Mouse (Mus musculus) lung, postnatal 14 days (tissue): ENCODE measurements around the gene Mlh3.

Experiments used
- DNase-seq: peaks from one replicate; pipeline ENCODE4 v3.0.0; 2021

Gene Mlh3

DNA sequence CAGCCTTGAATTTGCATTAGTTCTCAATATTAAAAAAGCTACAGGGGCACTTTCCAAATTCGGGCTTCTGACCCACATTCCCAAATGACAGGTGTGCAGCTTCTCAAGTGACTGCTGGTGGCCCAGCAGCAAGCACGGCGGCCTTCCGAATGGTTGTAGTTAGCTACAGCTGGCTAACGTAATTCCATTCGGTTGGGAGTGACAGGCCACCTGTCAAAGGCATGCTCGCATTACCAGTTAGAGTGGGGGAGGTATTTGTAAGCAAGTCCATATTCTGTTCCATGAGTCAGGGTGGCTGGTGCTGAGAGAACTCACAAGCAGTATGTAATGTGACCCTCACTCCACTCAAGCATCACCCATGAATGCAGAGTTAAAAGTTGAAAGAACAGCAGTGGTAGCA, 43.2 kb downstream of the Mlh3 start:
- DNase-seq: no peak

DNA sequence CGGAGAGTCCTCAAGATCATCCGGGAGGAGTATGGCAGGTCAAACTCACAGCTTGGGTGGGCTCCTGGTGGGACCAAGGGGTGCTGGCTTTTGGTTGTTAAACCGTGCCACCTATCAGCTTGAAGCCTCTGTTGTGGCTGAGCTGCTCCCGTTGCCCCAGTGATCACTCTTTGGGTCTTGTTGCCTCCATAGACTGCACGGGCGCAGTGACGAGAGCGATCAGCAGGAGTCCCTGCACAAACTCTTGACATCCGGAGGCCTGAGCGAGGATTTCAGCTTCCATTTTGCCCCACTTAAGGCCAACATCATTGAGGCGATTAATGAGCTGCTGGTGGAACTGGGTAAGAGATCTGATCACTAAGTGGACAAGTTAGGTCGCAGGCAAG, 50.5 kb downstream of the Mlh3 start:
- DNase-seq: no peak

DNA sequence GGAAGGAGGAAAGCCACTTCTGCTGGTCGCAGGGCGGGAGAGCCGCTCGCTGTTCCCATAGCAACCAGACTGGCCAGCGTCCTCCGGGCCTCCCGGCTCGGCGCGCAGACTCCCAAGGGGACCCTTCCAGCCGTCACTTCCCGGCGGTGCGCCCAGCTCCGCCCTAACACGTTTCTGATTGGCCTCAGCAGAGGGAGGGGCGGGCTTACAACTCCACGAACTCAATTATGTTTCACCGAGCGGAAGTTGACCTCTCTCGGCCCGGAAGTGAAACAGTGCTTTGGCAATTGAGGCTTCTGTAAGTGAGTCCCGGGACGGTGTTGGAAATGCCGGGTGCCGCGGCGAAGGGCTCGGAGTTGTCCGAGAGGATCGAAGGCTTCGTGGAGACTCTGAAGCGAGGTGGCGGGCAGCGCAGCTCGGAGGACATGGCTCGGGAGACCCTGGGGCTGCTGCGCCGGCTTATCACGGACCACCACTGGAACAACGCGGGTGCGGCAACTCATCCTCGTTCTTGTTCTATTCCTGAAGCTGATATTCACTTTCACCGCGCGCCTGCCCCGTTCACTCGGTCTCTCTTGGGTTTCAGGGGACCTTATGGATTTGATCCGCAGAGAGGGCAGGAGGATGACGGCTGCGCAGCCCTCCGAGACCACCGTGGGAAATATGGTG, 51.0 kb downstream of the Mlh3 start, which contains the start of gene Eif2b2:
Gene Eif2b2 (plus strand): TSS at position 246 of the 669 bp plus-strand sequence.
- DNase-seq: peak; percentile 99

DNA sequence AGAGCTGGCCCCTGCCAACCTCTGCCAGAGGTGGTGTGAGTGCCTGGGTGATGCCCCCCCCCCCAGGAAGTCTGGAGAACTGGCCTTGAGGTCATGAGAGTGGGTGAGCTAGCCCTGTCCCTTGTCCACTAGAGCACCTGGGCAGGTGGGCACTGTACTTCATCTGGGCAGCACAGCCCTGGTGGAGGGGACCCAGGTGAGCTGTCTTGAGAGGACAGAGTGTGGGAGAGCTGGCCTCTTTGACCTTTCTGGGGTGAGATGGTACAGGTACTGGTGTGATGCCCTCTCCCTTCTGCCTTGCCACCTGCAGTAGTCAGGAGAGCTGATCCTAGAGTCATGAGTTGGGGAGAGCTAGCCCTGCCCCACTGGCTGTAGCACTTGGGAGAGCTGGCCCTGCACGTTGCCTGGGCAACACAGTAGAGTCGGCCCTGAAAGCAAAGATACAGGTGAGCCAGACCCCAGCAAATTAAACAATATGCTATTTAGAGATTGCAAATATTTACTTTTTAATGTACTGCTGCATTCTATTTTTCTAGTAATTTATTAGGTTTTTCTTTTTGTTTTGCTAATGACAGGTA, 52.6 kb downstream of the Mlh3 start:
- DNase-seq: no peak

DNA sequence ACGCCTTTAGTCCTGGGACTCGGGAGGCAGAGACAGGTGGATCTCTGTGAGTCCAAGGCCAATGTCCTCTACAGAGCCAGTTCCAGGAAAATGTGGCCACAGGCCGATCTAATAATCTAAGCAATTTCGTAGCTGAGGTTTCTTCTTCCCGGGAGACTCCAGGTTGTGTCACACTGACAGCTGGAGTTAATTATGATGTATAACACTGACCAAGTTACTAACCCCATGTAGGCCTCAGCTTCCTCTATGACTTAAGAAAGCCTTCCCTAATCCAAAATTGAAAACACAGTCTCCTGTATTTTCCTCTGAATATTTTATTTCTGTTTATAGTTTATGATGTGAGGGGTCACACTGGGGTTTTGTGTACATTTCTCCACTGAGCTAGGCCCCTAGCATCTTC, 55.4 kb downstream of the Mlh3 start:
- no peak for DNase-seq

DNA sequence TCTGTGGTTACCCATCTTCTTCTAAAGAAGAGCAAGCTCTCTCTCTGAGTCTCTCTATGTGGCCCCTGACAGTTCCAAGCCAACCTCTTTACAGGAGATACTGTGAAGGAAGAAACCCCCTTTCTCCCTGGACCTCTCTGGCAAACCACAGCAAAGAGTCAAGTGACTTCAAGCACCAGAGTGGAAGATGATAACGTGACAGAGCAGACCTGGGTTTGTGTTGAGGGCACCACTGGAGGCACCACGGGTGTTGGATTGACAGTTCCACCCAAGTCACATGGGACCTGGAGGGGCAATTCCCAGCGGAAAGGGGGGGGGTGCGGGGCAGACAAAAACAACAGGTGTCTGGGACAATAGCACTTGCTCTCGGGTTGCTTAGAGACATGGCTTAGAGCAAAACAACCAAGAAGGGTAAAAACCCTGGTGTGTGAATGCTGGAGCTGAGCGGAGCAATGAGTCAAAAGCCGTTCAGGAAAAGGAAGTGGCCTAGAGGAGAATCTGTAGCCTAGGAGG, 61.7 kb downstream of the Mlh3 start:
- DNase-seq: no peak

DNA sequence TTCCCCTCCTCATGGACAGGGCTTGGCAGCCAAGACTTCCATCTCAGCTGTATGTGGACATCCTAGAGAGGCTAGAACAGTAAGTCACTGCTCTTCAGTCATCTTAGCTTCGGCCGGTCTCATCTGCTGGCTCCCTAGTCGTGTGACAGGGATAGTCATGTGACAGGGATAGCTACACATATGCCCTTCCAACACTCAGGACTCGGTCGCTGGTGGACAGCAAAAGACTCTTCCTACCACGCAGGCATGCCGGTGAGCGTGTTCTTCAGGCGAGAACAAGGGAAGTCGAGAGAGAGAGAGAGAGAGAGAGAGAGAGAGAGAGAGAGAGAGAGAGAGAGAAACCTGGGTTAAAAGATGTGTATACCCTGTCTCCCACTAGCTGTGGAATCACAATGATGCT, 65.0 kb downstream of the Mlh3 start:
- DNase-seq: no peak

DNA sequence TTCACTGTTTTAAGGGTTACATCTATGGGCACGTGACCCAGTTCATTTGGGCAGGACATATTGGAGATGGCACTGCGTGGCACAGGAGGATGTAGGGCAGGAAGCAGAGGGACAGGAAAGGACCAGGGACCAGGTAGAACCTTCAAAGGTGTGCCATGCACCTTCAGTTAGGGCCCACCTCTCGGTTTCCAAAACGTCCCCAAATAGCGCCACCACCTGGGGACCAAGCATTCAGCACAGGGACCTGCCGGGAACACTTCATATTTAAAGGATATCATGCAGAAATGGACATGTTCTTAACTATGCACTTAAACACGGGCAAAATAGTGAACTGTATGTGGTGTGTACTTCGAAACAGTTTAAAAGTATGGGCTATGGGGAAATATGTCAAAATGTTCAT, 66.3 kb downstream of the Mlh3 start:
- no peak for DNase-seq

DNA sequence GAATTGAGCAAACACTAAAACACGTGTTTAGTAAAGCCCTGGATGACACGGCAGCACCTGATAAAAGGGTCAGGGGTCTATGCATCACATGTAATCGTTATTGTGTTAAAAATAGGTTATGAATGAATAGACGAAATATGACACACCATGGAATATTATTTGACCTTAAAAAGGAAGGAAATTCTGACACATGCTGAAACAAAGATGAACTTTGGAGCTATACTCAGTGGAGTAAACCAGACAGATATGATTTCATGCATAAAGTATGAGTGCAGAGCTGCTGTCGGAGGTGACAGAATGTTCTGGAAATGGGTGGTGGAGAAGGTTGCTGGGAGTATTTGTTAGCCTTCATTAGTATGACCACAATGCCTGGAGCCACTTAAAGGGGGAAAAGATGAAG, 66.7 kb downstream of the Mlh3 start:
- no peak for DNase-seq

DNA sequence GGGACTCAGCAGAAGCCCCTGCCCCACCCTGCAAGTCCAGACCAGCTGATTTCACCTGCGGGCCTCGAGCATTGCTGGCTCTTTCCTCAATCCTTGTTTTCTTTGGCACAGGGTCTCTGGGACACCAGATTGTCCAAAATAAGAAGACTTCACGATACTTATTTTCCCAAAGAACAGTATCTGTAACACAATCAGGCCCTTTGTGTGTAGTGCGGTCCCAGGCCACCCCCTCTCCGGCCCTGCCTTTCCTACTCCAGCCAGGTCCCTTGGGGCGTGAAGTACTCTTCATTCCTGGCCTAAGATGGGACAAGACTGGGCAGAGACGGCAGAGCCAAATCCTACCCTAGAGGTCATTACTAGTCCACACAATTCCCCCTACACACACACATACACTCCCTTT, 68.2 kb downstream of the Mlh3 start:
- DNase-seq: no peak

DNA sequence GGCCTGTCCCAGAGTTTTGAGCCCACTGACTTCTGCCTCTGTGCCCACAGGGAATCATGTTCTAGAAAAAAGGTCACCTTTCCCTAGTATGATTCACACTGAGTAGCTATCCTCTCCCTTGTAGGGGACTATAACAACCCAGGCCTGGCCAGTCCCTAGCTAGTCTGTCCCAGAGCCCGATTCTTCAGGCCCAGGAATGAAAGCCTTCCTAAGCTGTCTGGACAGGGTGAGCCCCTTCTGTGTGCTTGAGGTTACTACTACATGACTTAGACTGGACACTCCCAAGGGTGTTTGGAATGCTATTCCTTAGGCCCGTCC, 68.6 kb downstream of the Mlh3 start:
- no peak for DNase-seq

DNA sequence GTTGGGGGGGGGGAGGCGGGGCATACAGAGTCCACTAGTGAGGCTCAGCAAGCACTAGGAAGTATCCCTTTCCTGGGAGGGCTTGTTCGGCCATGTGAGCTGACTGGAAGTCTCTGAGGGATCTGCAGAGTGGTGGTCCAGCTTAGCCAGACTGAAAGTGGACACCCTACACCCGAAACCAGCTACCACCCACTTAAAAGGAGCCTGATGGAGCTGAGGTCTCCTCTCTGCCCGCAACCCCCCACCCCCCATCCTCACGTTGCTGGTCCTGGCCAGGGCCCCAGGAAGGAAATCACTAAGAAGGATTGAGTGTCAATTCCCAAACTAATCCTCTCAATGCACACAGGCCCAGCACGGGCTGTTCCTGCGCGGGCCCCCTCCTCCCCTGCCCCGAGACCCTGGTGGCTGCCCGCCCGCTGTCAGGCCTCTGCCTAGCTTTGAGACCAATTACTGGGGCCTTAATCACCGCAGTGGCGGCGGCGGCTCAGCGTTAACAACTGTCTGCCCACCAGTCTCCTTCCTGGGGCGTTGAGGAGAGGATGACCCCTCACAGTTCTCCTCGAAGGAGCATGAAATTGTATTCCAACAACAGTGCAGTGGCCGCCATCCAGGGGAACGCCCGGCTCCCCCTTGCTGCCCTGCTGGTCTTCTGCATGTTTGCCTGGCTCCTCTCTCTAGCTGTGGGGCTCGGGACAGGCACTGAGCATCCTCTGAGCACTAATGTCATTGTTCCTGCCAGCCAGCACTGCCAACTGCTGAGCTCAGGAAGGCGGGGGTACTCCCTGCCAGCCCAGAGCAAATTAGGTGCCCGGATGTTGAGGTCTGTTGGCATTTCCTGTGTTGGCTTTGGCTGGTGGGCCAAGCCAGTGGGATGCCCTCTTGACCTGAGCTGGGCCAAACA, 69.2 kb downstream of the Mlh3 start:
- DNase-seq: peak; percentile 55

DNA sequence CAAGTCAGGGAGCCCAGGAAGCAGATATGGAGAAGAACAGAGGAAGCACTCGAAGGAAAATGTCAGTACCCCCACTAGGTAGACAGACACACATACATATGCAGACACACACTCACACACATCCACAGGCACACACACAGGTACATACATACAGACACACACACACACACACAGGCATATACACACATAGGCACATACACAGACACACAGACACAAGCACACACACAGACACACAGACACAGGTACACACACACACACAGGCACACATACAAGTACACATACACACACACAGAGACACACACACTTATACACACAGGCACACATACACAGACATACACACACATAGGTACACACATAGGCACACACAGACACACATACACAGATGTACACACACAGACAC, 70.4 kb downstream of the Mlh3 start:
- DNase-seq: no peak

DNA sequence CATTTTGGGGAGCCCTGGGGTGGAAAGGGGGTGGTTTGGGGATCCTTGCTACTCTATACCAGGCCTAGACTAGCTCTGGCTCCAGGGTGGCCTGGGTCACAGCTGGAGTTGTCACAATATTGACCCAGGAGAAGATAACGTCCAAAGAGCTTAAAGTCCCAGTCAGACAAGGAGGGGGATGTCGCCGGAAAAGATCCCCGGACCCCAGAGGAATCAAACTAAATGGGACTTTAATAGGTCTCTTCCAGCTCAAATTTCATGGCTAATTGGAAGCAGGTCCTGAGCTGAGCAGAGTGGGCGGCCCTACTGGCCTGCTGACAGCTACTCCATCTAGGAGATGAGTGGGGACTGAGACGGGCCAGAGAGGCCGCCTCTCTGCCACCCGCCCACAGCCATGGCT, 72.5 kb downstream of the Mlh3 start:
- no peak for DNase-seq

DNA sequence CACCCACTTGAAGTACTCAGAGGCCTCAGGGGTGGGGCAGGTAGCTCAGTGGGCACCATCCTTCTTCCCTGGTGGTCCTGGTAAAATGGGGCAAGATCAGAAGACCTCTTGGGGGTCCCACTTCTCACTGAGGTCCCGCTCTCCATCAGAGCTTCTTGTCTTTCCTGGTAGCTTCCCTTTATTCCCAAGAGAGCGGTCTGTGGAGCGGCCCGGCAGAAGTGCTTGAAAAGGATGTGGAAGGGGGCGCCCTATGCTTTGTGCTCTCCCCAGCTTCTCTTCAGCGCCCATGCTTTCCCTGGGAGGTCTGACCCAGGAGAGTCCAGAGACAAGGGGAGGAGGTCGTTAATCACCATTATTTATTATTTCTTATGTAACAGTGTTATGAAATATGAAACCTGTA, 73.0 kb downstream of the Mlh3 start:
- no peak for DNase-seq

DNA sequence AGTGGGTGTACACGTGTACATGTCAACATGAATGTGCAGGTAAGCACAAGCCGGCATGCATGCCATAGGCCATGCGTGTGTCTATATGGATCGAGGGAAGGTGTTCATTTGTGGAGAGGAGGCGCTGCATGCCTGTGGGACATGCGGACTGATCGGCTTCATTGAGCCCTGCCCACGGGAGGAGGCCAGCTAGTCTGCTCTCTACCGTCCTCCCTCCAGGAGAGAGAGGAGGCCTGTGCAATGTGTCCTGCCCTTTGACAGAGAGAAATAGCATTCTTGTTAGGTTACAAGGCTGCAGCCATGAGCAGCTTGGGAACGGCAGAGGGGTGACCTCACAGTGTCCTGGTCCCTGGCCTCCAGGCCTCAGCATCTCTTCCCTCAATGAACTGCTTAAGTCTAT, 74.2 kb downstream of the Mlh3 start:
- no peak for DNase-seq

DNA sequence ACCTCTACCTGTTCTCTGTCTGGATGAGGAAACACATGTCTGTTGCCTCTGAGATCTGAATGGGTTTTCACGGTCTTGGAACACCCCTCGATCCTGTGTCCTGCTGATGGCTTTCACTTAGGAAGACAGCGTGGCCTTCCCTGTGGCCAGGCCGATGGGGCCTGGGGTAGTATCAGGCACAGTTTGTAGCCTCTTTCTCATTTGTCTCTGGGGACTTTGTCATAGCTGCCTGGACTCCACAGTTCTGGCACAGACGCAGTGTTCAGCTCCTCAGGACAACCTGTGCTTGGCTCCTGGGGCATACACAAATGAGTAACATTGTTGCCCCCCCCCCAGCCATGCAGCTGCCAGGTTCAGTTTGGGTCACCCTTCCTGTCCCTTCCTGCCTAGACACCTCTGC, 75.3 kb downstream of the Mlh3 start:
- DNase-seq: no peak

DNA sequence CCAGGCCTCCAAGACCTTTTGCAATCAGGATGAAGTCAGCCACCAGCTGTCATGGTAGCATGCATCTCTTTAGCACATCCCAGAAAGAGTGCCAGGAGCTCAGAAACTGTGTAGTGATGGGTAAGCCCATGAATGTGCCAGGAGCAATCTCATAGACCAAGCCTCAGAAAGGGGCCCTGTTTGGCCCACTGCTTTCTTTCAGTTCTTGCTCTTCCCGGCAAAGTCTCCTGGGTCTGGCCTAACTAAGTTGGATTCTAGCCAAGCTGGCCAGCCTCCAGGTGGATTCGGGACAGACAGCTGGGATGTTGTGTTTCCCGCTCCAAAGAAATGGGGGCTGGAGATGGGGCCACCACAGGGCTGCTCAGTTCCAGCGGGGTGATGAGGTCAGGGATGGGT, 75.8 kb downstream of the Mlh3 start:
- DNase-seq: peak; percentile 85

DNA sequence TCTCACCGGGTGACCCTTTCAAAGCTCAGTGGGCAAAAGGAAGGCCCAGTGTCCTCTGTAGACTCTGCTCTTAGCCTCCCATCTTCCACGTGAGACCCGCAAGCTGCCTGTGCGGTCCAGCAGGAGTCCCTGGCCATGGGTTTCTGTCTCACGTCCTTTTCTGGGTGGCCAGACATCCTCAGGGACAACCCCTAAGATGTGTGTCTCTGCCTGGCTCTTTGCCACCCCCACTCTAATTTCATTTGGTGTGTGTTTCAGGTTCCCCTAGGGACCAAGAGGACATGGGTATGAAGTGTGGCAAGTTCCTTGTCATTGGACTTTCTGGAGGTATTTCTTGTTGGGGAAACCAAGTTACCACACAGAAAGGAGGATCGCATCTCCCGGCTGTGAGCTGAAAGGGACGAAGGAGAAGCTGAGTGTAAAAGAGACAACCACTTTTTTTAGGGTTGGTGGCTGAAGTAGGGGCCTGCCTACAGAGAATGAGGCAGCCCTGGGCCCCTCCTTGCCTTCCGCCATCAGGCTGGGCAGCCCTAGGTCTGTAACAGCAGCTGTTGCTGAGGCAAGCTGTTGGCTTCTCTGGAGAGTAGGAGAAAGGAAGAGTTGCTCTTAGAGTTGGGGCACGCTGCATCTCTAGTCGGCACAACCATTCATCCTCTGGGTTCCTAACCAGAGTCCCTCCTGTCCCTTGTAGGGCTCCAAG, 76.3 kb downstream of the Mlh3 start:
- DNase-seq: no peak

DNA sequence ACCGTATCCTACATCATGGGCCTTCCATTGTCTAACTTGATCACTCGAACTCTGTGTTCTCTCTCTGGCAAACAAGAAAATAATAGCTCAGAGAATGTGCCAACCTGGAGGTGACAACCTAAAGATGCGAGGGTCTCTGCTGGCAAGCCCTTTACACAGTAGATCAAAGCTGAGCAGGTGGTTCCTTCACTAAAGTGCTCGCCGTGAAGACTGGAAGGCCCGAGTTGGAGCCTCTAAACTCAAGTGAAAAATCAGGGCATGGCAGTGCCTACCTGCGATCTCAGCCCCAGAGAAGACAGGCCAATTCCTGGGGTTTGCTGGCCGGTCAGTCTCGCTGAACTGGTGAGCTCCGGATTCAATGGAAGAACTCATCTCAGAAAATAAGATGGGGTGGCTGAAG, 77.3 kb downstream of the Mlh3 start:
- no peak for DNase-seq

DNA sequence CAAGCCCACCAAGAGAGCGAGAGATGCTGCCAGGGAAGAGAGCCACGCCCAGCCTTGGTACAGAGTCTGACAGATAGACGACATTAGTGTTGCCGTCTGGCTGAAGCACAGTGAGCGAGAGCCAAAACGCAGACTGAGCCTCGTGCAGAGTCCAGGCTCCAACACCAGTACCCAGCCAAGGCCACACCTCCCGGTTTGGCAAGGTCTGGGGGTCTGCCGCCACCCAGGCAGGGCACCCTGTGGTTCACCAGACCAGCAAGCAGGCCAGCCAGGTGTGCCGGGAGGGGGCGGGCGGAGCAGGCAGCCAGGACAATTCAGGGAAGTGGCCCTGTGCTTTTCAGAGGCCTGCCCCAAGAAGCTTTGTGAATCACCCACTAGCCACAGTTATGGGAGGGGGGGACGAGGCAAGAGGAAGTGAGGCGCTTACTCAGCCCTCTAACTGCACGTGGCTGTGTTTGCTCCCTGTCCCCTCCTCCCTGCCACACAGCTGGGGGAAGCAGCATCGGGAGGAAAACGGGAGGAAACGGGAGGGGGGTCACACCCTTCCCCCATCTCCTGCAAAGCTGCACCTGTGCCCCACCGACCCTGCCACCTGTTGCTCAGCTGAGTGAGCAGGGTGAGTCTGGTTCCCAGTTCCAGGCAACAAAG, 77.8 kb downstream of the Mlh3 start:
- DNase-seq: no peak

DNA sequence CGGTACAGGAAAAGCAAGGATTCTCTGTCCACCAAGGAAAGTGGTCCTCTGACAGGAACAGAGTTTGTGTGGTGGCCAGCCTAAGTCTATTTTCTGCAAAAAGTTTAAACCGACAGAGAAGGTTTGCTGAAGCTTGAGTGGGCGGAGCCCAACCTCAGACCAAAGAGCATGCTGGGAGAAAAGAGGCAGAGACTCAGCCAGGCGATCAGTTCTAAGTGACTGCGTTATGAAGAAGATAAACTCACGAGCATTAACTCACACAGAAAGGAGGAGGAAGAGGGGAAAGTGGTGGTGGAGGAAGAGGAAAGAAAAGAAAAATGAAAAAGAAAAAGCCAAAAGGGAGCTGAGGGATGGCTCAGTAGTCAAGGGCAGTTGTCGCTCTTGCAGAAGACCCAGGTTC, 80.1 kb downstream of the Mlh3 start:
- no peak for DNase-seq

DNA sequence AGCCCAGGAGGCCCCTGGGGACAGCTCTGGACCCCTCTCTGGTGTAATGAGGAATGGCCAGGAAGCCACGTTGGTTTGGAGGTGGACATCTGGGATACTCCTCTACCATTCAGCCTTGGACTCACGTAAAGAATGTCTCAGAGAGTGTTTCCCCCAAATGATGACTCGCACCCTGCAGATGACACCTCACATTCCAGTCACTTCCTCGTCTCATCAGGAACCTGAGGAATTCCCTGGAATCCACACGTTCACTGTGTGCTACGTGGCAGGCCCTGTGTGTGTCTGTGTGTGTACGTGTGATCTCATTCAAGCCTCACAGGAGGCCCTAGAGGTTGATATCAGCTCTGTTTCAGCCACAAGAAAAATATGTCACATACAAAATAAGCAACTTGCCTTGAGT, 84.0 kb downstream of the Mlh3 start:
- DNase-seq: no peak
